Mouse (Mus musculus): ENCODE results near the gene Opa3. TPM values are rescaled to one million over a fixed set of nuclear protein-coding genes. Genes with fewer than 3 reads are reported as not detected.

The Opa3 gene
- polyA plus RNA-seq, 1 experiment from 2014 or later = 29.7 TPM

- H3K4me3 ChIP-seq (ENCODE audit: low read depth, low read length) = no peak overlapping the region
- H3K27ac ChIP-seq (replicated peaks; ENCODE audit: low read depth, low read length) = no peak overlapping the region
- H3K36me3 ChIP-seq (ENCODE audit: control insufficient read depth, insufficient read depth, low read length) = peaks cover 5% of the 10 kb centered on the region; the same call in 1 of the 2 replicates
- ATAC-seq (ENCODE audit: low read depth) (no peak), DNase-seq (ENCODE audit: low spot score) (no peak)
- H3K9me3 ChIP-seq (ENCODE audit: control insufficient read depth, low read length) = no peaks in the 10 kb centered on the region
- H3K27me3 ChIP-seq (replicated peaks; ENCODE audit: control insufficient read depth, insufficient read depth, low read length) = no peaks in the 10 kb centered on the region
- H3K9ac ChIP-seq (ENCODE audit: low read depth, low read length) = no peak overlapping the region
- 98% methylated on average over 16 of the region's 16 CpGs for WGBS
- H3K4me2 ChIP-seq (ENCODE audit: low read depth, low read length) = no peak overlapping the region
- H3K4me1 ChIP-seq (ENCODE audit: control insufficient read depth, insufficient read depth, low read length) = peaks cover 6% of the 10 kb centered on the region
These were observed 5.9 kb upstream of the Opa3 start for GRCm38 (mm10) chr7:19222189-19222588.

GRCm38 (mm10) chr7:19222875-19223274 is 5.3 kb upstream of the Opa3 start:
- WGBS = 90% methylated on average over 14 of the region's 14 CpGs
- ATAC-seq (ENCODE audit: low read depth) (no peak), DNase-seq (ENCODE audit: low spot score) (no peak)
- peaks cover 6% of the 10 kb centered on the region for H3K4me1 ChIP-seq (ENCODE audit: control insufficient read depth, insufficient read depth, low read length)
- H3K4me3 ChIP-seq (ENCODE audit: low read depth, low read length) = no peak overlapping the region
- H3K27me3 ChIP-seq (replicated peaks; ENCODE audit: control insufficient read depth, insufficient read depth, low read length) = no peaks in the 10 kb centered on the region
- H3K4me2 ChIP-seq (ENCODE audit: low read depth, low read length) = no peak overlapping the region
- no peak overlapping the region for H3K27ac ChIP-seq (replicated peaks; ENCODE audit: low read depth, low read length)
- H3K9me3 ChIP-seq (ENCODE audit: control insufficient read depth, low read length) = no peaks in the 10 kb centered on the region
- peaks cover 5% of the 10 kb centered on the region; the same call in 1 of the 2 replicates for H3K36me3 ChIP-seq (ENCODE audit: control insufficient read depth, insufficient read depth, low read length)
- H3K9ac ChIP-seq (ENCODE audit: low read depth, low read length) = no peak overlapping the region

- H3K27me3 ChIP-seq (replicated peaks; ENCODE audit: control insufficient read depth, insufficient read depth, low read length) = no peaks in the 10 kb centered on the region
- H3K9me3 ChIP-seq (ENCODE audit: control insufficient read depth, low read length) = no peaks in the 10 kb centered on the region
- WGBS = 77% methylated on average over 4 of the region's 4 CpGs
- ATAC-seq (ENCODE audit: low read depth) = no peak
- H3K9ac ChIP-seq (ENCODE audit: low read depth, low read length) = no peak overlapping the region
- H3K4me1 ChIP-seq (ENCODE audit: control insufficient read depth, insufficient read depth, low read length) = peaks cover 10% of the 10 kb centered on the region
- peaks cover 5% of the 10 kb centered on the region; the same call in 1 of the 2 replicates for H3K36me3 ChIP-seq (ENCODE audit: control insufficient read depth, insufficient read depth, low read length)
- H3K27ac ChIP-seq (replicated peaks; ENCODE audit: low read depth, low read length) = no peak overlapping the region
- H3K4me2 ChIP-seq (ENCODE audit: low read depth, low read length) = no peak overlapping the region
- H3K4me3 ChIP-seq (ENCODE audit: low read depth, low read length) = no peak overlapping the region
- no peak for DNase-seq (ENCODE audit: low spot score)
These were observed 3.2 kb upstream of the Opa3 start for GRCm38 (mm10) chr7:19224933-19225332.

- Histone ChIP-seq H3K4me3 (ENCODE audit: low read depth, low read length) (peak overlapping the region; percentile 67), H3K27ac (replicated peaks; ENCODE audit: low read depth, low read length) (peak overlapping the region; percentile 99), H3K9ac (ENCODE audit: low read depth, low read length) (peak overlapping the region; percentile 73), H3K27me3 (replicated peaks; ENCODE audit: control insufficient read depth, insufficient read depth, low read length) (no peaks in the 10 kb centered on the region), H3K4me2 (ENCODE audit: low read depth, low read length) (peak overlapping the region; percentile 71), H3K4me1 (ENCODE audit: control insufficient read depth, insufficient read depth, low read length) (peaks cover 10% of the 10 kb centered on the region), H3K36me3 (ENCODE audit: control insufficient read depth, insufficient read depth, low read length) (peaks cover 5% of the 10 kb centered on the region; the same call in 1 of the 2 replicates), H3K9me3 (ENCODE audit: control insufficient read depth, low read length) (no peaks in the 10 kb centered on the region)
- DNase-seq (ENCODE audit: low spot score) = peak; percentile 82
- peak; percentile 6; the same call in 1 of the 2 replicates for ATAC-seq (ENCODE audit: low read depth)
- WGBS = 19% methylated on average over 20 of the region's 20 CpGs
These were observed 1.0 kb upstream of the Opa3 start for GRCm38 (mm10) chr7:19226817-19227797.

- ATAC-seq (ENCODE audit: low read depth) = no peak
- WGBS = 0% methylated on average over 9 of the region's 14 CpGs
- peak overlapping the region; percentile 71 for H3K27ac ChIP-seq (replicated peaks; ENCODE audit: low read depth, low read length)
- DNase-seq (ENCODE audit: low spot score) = no peak
- H3K4me2 ChIP-seq (ENCODE audit: low read depth, low read length) = peak overlapping the region; percentile 69
- peak overlapping the region; percentile 67 for H3K4me3 ChIP-seq (ENCODE audit: low read depth, low read length)
- peaks cover 5% of the 10 kb centered on the region; the same call in 1 of the 2 replicates for H3K36me3 ChIP-seq (ENCODE audit: control insufficient read depth, insufficient read depth, low read length)
- H3K9ac ChIP-seq (ENCODE audit: low read depth, low read length) = peak overlapping the region; percentile 69
- peaks cover 10% of the 10 kb centered on the region for H3K4me1 ChIP-seq (ENCODE audit: control insufficient read depth, insufficient read depth, low read length)
- H3K9me3 ChIP-seq (ENCODE audit: control insufficient read depth, low read length) = no peaks in the 10 kb centered on the region
- no peaks in the 10 kb centered on the region for H3K27me3 ChIP-seq (replicated peaks; ENCODE audit: control insufficient read depth, insufficient read depth, low read length)
These were observed 637 bp downstream of the Opa3 start for GRCm38 (mm10) chr7:19228793-19229148.

- no peak for DNase-seq (ENCODE audit: low spot score)
- ATAC-seq (ENCODE audit: low read depth) = no peak
- H3K4me1 ChIP-seq (ENCODE audit: control insufficient read depth, insufficient read depth, low read length) = peaks cover 10% of the 10 kb centered on the region
- H3K27me3 ChIP-seq (replicated peaks; ENCODE audit: control insufficient read depth, insufficient read depth, low read length) = no peaks in the 10 kb centered on the region
- peaks cover 5% of the 10 kb centered on the region; the same call in 1 of the 2 replicates for H3K36me3 ChIP-seq (ENCODE audit: control insufficient read depth, insufficient read depth, low read length)
- peak overlapping the region; percentile 71 for H3K27ac ChIP-seq (replicated peaks; ENCODE audit: low read depth, low read length)
- peak overlapping the region; percentile 67 for H3K4me3 ChIP-seq (ENCODE audit: low read depth, low read length)
- WGBS = 44% methylated on average over 5 of the region's 5 CpGs
- H3K4me2 ChIP-seq (ENCODE audit: low read depth, low read length) = peak overlapping the region; percentile 69
- no peaks in the 10 kb centered on the region for H3K9me3 ChIP-seq (ENCODE audit: control insufficient read depth, low read length)
- H3K9ac ChIP-seq (ENCODE audit: low read depth, low read length) = peak overlapping the region; percentile 69
These were observed 1.3 kb downstream of the Opa3 start for GRCm38 (mm10) chr7:19229404-19229803.

- H3K9ac ChIP-seq (ENCODE audit: low read depth, low read length) = no peak overlapping the region
- ATAC-seq (ENCODE audit: low read depth) (no peak), DNase-seq (ENCODE audit: low spot score) (no peak)
- no peaks in the 10 kb centered on the region for H3K27me3 ChIP-seq (replicated peaks; ENCODE audit: control insufficient read depth, insufficient read depth, low read length)
- no peaks in the 10 kb centered on the region for H3K9me3 ChIP-seq (ENCODE audit: control insufficient read depth, low read length)
- peak overlapping the region; percentile 69 for H3K4me2 ChIP-seq (ENCODE audit: low read depth, low read length)
- H3K27ac ChIP-seq (replicated peaks; ENCODE audit: low read depth, low read length) = no peak overlapping the region
- peaks cover 10% of the 10 kb centered on the region for H3K4me1 ChIP-seq (ENCODE audit: control insufficient read depth, insufficient read depth, low read length)
- peaks cover 5% of the 10 kb centered on the region; the same call in 1 of the 2 replicates for H3K36me3 ChIP-seq (ENCODE audit: control insufficient read depth, insufficient read depth, low read length)
- WGBS = 93% methylated on average over 2 of the region's 2 CpGs
- no peak overlapping the region for H3K4me3 ChIP-seq (ENCODE audit: low read depth, low read length)
These were observed 2.0 kb downstream of the Opa3 start for GRCm38 (mm10) chr7:19230041-19230580.

- no peaks in the 10 kb centered on the region for H3K9me3 ChIP-seq (ENCODE audit: control insufficient read depth, low read length)
- DNase-seq (ENCODE audit: low spot score) (no peak), ATAC-seq (ENCODE audit: low read depth) (no peak)
- H3K36me3 ChIP-seq (ENCODE audit: control insufficient read depth, insufficient read depth, low read length) = peaks cover under 1% of the 10 kb centered on the region; the same call in 1 of the 2 replicates
- no peak overlapping the region for H3K9ac ChIP-seq (ENCODE audit: low read depth, low read length)
- no peak overlapping the region for H3K27ac ChIP-seq (replicated peaks; ENCODE audit: low read depth, low read length)
- WGBS = 87% methylated on average over 5 of the region's 5 CpGs
- H3K4me2 ChIP-seq (ENCODE audit: low read depth, low read length) = no peak overlapping the region
- H3K27me3 ChIP-seq (replicated peaks; ENCODE audit: control insufficient read depth, insufficient read depth, low read length) = no peaks in the 10 kb centered on the region
- H3K4me1 ChIP-seq (ENCODE audit: control insufficient read depth, insufficient read depth, low read length) = peaks cover 10% of the 10 kb centered on the region
- no peak overlapping the region for H3K4me3 ChIP-seq (ENCODE audit: low read depth, low read length)
These were observed 2.8 kb downstream of the Opa3 start for GRCm38 (mm10) chr7:19230899-19231298.

All from embryonic facial prominence, embryonic 14.5 days (tissue).